Mouse (Mus musculus) macrophage (primary cell): Measurements from ENCODE around the gene Sub1. TPM values are rescaled to one million over a fixed set of nuclear protein-coding genes. Genes with fewer than 3 reads are reported as not detected.

ENCODE experiments used
- H3K27ac ChIP-seq: fragments of 350-480 bp; formaldehyde crosslinking; 2 replicates; pipeline ENCODE4 v1.9.0; 2021
- H3K36me3 ChIP-seq: fragments of 350-480 bp; formaldehyde crosslinking; 2 replicates; pipeline ENCODE4 v1.9.0; 2021; ENCODE audit errors: inconsistent target
- H3K4me3 ChIP-seq: fragments of 350-480 bp; formaldehyde crosslinking; 2 replicates; pipeline ENCODE4 v1.9.0; 2021; ENCODE audit errors: inconsistent target
- H3K79me2 ChIP-seq: fragments of 350-480 bp; formaldehyde crosslinking; 2 replicates; pipeline ENCODE4 v1.9.0; 2021; ENCODE audit errors: inconsistent target
- WGBS: methylation state at CpG from one replicate; pipeline ENCODE4 v1.1.7; 2026; ENCODE audit warnings: inconsistent platforms; ENCODE audit not compliant: missing documents; 5-methylcytosine and 5-hydroxymethylcytosine counted together
- polyA plus RNA-seq: library from polyadenylated mRNA; stranded (reverse); fragments of 250-400 nt; gene quantifications from 3 replicates; pipeline ENCODE4 v1.2.4, GENCODE M21; 2018; ENCODE audit warnings: inconsistent platforms

Sub1 gene
- polyA plus RNA-seq, 1 experiment from 2014 or later: 217 TPM

DNA sequence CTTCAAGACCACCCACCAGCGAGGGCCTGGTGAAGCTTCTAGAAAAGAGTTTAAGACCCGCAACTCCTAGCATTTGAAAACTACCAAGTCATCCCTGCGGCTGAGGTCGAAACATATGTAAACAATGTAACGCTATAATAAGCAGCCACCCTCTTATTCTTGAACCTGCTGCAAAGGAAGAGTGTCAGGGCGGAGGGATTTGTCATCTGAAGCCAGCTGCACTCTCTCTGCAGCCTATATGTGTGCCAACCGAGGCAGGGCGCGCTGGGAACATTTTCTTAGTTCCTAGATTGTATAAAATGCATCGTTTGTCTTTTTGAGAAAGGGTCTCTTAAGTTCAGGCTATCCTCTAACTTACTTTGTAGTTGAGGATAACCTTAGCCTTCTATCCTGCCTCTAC, 28.6 kb upstream of the Sub1 start:
- H3K36me3 ChIP-seq: no peaks in the 10 kb centered on the region
- no peaks in the 10 kb centered on the region for H3K79me2 ChIP-seq
- WGBS: 92% methylated on average over 10 of the region's 10 CpGs
- no peak overlapping the region for H3K27ac ChIP-seq
- H3K4me3 ChIP-seq: no peak overlapping the region

DNA sequence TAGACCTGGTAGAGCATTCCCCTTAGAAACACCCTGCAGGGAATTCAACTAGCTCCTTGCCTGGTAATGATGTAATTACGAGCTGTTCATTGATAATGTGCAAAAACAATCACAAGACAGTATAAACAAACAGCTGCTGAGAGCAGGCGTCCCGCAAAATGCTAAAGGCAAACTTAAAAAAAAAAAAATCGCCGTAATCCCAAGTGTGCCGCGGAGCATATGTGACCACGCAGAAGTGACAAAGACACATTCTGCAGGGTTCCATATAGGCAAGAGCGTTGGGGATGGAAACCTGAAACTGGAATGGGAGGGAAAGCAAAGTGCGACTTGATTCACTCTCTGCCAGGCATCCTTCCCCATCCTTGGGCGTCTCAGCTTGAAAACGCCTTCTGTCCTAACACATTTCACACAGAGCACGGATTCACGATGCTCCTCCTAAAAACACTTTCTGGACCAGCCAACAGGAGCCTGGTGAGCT, 28.0 kb upstream of the Sub1 start:
- H3K79me2 ChIP-seq: no peaks in the 10 kb centered on the region
- no peak overlapping the region for H3K27ac ChIP-seq
- WGBS: 97% methylated on average over 14 of the region's 14 CpGs
- H3K4me3 ChIP-seq: no peak overlapping the region
- no peaks in the 10 kb centered on the region for H3K36me3 ChIP-seq

DNA sequence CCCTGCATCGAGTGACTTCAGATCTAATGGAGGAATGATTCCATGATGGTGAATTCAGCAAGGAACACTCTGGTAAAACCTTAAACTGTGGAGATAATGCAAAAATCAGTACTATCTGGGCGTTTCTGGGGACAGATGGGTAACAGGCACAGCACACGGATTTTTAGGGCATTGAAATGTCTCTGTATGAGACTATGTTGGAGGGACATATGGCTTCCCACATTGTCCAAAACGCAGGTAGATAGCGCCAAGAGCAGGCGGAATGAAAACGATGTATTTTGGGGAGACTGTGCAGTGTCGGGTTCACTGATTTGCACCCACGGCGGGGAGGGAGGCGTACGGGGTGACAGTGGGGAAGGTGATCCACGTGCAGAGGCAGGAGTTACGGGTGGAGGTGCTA, 22.7 kb upstream of the Sub1 start:
- no peak overlapping the region for H3K4me3 ChIP-seq
- no peak overlapping the region for H3K27ac ChIP-seq
- 94% methylated on average over 14 of the region's 14 CpGs for whole genome bisulfite sequencing
- H3K36me3 ChIP-seq: no peaks in the 10 kb centered on the region
- H3K79me2 ChIP-seq: no peaks in the 10 kb centered on the region

DNA sequence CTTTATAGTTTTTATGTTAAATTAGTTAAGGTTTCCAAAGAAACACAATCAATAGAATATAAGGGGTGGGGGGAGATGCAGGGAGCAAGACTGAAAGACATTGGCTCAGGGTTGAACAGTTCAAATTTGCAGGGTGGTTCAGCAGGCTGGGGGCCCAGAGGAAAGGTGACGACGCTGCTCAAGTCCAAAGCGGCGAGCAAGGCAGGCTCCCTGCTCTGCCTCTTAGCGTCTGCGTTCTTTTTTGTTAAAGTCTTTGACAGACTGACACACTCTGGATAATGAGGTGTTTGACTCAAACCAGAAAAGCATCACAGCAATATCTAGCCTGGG, 21.6 kb upstream of the Sub1 start:
- H3K27ac ChIP-seq: no peak overlapping the region
- 99% methylated on average over 6 of the region's 6 CpGs for WGBS
- H3K79me2 ChIP-seq: no peaks in the 10 kb centered on the region
- no peak overlapping the region for H3K4me3 ChIP-seq
- H3K36me3 ChIP-seq: no peaks in the 10 kb centered on the region

DNA sequence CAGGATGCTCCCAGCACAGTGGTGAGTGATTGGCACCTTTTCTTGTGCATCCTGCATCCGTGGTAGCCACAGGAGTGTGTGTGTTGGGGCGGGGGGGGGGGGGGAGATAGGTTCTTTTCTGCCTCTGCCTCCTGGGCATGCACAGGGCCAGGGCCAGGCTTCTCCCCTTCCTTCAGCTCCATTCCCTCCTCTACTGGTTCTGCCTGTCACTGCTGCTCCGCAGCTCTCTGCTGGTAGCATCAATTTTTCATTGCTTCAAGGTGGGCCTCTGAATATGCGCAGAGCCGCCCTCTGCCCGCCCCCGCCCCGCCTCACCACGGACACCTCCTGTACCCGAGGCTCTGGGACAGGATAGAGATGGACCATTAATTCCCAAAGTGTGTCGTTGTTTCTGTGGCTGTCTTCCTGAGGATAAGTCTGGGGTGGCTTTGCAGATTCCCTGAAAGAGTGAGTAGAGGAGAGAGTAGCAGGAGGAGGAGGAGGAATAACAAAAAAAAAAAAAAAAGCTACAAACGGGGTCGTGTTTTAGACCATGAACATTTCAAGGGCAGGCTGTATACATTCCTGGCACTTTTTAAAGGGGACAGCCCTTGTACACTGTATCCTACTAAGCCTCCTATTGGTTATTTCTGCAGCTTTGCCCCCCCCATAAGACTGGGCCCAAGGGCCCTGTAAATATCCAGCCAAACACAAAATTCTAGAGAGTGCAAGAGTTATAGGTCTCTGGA, 21.1 kb upstream of the Sub1 start:
- Histone ChIP-seq H3K4me3 (no peak overlapping the region), H3K79me2 (no peaks in the 10 kb centered on the region), H3K36me3 (no peaks in the 10 kb centered on the region), H3K27ac (no peak overlapping the region)
- 78% methylated on average over 12 of the region's 13 CpGs for WGBS

DNA sequence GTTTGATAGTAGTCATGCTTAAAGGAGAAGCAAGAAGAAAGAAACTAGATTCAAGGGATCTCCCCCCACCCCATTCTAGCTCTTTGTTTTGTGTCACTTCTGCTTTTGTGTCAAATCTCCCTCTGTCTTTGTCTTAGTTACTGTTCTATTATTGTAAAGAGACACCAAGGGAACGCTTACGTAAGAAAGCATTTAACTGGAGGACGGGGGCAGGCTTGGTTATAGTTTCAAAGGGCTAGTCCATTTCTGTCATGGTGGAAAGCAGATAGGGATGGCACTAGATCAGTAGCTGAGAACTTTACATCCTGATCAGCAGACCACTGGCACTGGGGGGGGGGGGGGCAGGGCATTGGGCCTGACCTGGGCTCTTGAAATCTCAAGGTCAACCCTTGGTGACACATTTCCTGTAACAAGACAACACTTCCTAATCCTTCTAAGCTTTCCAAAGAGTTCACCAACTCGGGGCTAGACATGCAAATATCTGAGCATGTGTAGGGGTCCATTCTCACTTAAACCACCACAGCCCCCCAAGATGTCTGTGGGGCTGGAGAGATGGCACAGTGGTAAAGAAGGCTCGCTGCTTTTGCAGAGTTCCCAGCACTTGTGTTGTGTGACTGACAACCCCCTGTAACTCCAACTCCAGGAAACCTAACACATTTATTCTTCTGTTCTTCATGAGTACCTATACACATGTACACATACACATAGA, 17.6 kb upstream of the Sub1 start:
- Histone ChIP-seq H3K36me3 (no peaks in the 10 kb centered on the region), H3K79me2 (no peaks in the 10 kb centered on the region), H3K4me3 (no peak overlapping the region), H3K27ac (peak overlapping the region; percentile 33)
- 28% methylated on average over 5 of the region's 5 CpGs for WGBS

DNA sequence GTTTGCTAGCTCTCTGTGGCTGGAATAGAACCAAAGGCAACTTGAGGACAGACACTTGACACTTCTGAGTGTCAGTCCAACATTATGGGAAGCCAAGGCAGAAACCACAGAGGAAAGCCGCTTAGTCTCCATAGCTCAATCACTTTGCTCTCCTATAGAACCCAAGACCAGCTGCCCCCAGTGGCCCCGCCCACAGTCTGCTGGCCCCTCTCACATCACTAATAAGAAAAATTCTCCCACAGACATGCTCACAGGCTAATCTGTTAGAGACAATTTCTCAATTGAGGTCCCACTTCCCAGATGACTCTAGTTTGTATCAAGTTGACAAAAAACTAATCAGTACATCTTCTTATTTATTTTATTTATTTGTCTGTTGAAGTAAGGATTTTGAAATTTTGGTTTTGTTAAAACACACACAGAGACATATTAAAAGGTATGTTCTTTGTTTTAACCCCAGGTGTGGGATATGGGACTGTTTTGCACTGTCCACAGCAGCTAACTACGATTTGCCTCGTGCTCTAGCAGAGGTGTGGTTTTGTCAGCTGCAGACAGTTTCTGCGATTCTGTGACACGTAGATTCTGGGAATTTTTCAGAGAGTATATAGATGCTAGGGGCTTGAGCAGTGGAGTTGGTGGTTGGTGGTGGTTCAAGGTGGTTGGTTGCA, 16.9 kb upstream of the Sub1 start:
- 35% methylated on average over 6 of the region's 6 CpGs for WGBS
- peak overlapping the region; percentile 33 for H3K27ac ChIP-seq
- no peaks in the 10 kb centered on the region for H3K36me3 ChIP-seq
- no peaks in the 10 kb centered on the region for H3K79me2 ChIP-seq
- H3K4me3 ChIP-seq: no peak overlapping the region

DNA sequence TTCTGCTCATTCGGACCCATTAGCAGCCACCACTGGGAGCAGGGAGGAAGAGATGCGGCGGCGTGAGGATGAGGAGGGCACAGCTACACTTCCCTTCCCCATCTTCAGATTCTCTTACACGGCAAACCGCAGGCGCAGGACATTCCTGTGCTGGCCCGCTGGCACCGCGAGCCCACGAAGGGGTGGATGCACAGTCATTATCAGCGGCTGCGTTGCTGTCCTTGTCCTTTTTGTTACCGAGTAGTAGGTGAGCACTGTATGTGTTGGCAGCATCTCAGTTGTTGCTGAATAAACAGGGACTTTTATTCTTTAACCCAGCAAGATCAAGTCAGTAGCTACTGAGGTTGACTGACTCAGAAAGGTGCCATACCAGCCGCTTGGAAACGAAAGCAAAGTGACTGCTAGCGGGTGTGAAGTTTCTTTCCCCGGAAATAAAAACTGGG, 13.8 kb upstream of the Sub1 start:
- Histone ChIP-seq H3K4me3 (peak overlapping the region; percentile 11), H3K27ac (no peak overlapping the region), H3K36me3 (no peaks in the 10 kb centered on the region), H3K79me2 (no peaks in the 10 kb centered on the region)
- WGBS: 18% methylated on average over 18 of the region's 18 CpGs

DNA sequence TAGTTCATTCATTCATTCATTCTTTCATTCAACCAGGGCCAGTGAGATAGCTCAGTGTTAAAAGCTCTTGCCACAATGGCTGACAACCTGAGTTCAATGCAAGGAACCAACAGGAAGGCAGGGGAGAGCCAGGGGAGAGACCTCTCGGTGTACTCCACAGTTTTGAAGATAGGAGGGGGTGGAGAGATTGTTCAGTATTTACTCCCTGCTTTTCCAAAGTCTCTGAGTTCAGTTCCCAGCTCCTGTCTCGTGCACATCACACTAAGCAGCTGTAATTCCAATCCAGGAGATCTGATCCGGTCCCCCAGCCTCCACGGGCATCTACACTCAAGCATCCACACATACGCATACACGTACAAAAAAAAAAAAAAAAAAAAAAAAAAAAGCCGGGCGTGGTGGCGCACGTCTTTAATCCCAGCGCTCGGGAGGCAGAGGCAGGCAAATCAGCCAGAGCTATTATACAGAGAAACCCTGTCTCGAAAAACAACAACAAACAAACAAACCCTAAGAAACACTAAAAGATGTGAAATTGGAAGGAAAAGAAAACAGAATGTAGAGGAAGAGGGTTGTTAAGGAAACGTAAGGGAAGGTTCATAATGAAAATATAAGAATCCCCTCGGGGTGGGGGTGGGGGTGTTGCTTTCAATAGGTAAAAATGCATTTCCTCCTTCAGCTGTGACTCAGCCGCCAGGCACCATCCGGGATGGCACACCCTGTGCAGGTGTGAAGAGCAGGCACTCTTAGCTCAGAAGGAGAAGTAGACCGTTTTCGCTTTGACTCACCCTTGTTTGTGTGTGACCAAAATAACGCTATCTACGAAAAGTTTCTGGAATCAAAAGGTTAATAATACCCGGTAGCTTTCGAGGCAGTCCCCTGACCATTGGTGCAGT, 13.2 kb upstream of the Sub1 start:
- H3K36me3 ChIP-seq: no peaks in the 10 kb centered on the region
- 45% methylated on average over 20 of the region's 23 CpGs for WGBS
- no peaks in the 10 kb centered on the region for H3K79me2 ChIP-seq
- no peak overlapping the region for H3K27ac ChIP-seq
- H3K4me3 ChIP-seq: peak overlapping the region; percentile 11

DNA sequence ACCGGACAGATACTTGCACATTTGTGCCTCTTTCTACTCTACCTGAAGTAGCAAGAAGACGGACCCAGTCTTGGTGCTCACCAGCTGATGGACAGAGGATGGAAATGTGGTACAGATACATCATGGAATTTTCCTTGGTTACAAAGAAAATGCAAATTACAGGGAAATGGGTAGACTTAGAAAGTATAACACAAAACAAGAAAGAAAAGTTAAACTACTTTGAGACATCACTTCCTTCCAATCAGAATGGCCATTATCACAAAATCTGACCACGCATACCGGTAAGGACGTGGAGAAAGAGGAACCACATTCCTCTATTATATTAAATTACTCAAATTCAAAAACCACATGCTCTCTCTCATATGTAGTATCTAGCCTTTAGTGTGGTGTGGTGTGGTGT, 12.1 kb upstream of the Sub1 start:
- H3K27ac ChIP-seq: no peak overlapping the region
- H3K4me3 ChIP-seq: no peak overlapping the region
- no peaks in the 10 kb centered on the region for H3K79me2 ChIP-seq
- no peaks in the 10 kb centered on the region for H3K36me3 ChIP-seq
- 54% methylated on average over 5 of the region's 5 CpGs for WGBS

DNA sequence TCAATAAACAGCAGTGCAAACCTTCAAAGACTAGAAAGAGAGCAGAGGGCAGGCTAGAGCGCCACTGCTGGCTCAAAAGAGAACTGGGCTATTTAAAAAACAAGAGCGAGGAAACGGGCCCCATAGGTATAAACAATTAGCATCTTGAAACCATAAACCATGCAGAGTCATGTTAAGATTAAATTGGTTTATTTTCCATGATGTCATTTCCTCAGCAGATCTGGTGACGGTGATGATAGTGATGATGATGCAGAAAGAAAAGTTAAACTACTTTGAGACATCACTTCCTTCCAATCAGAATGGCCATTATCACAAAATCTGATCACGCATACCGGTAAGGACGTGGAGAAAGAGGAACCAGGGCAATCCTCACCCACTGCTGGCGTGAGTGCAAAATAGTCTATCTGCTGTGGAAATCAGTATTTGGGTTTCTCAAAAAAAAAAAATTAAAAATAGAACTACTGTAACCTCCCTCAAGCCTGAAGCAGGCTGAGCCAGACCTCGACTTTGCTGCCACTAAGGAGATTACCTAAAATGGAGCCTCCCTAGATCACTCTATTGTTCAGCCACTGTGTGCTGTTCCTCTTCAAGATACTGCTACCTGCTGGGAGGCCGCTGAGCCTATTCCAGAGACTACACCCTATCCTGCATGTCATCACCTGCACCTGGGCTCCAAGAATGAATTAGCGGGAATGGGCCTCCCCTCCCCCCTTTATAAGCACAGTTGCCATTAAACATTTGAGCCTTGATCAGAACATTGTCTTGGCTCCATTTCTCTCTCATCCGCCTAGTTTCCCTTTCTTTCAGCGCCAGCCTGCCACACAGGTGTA, 11.4 kb upstream of the Sub1 start:
- 34% methylated on average over 13 of the region's 13 CpGs for WGBS
- Histone ChIP-seq H3K27ac (no peak overlapping the region), H3K4me3 (no peak overlapping the region), H3K36me3 (no peaks in the 10 kb centered on the region), H3K79me2 (no peaks in the 10 kb centered on the region)

DNA sequence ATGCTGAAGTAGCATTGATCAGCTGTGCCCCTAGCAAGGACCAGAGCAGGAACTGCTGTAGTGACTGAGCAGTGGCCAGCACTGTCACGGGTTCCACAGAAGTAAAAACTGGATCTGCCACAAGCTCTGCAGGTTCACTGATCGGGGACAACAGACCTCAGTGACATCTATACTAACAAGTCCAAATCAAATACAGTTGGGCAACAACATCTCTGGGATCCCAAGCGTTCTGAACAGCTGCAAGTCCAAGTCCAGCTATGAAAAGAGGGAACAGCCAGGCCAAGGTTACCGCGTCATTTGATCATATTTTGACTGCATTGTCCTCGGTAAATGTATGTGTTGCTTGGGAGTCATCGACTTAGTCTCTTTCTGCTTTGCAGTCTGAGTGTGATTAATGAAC, 10.6 kb upstream of the Sub1 start:
- 91% methylated on average over 7 of the region's 7 CpGs for whole genome bisulfite sequencing
- H3K4me3 ChIP-seq: no peak overlapping the region
- H3K79me2 ChIP-seq: no peaks in the 10 kb centered on the region
- H3K36me3 ChIP-seq: no peaks in the 10 kb centered on the region
- H3K27ac ChIP-seq: no peak overlapping the region

DNA sequence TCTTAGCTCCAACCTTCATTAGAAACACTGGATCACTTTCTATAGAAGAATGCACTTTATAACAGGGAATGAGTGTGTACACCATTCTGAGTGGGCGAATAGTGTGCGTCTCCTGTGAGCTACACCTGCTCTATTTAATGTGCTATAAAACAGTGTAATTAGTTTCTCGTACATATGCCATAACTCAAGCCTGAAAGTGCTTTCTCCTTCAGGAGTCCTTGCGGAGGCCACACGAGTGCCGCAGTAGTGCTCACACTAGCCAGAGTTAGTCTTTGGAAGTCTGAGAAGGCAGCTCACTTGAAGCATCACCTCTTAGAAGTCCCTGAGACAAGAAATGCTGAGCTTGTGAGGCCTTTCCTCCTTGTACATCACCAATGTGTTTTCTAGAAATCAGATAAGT, 9.4 kb upstream of the Sub1 start:
- Histone ChIP-seq H3K27ac (no peak overlapping the region), H3K79me2 (no peaks in the 10 kb centered on the region), H3K4me3 (no peak overlapping the region), H3K36me3 (no peaks in the 10 kb centered on the region)
- WGBS: 97% methylated on average over 6 of the region's 6 CpGs

DNA sequence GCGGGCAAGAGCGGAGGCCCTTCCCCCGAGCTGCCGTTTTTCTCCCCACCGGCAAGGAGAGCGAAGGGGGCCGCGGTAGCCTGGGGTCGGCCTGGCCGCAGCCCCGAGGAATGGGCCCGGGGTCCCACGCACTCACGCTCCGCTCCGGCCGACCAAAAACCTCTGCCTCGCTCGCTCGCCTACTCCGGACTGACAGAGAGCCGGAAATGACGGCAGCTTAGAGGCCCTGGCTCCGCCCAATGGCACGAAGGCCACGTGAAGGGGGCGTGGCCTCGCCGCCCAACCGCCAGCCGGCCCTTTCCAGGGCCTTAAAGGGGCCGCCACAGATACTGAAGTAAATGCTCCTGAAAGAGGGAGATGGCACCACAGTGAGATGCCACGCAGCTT, 975 bp downstream of the Sub1 start:
- H3K36me3 ChIP-seq: peaks cover 22% of the 10 kb centered on the region; the same call in 1 of the 2 replicates
- peaks cover 35% of the 10 kb centered on the region for H3K79me2 ChIP-seq
- no peak overlapping the region for H3K27ac ChIP-seq
- H3K4me3 ChIP-seq: no peak overlapping the region; the same call in 1 of the 2 replicates
- whole genome bisulfite sequencing: under 1% methylated on average over 31 of the region's 33 CpGs
